Mouse (Mus musculus) G1E-ER4 (cell line): Measurements from ENCODE around the gene Oat. TPM values are rescaled to one million over a fixed set of nuclear protein-coding genes. Genes with fewer than 3 reads are reported as not detected.

ENCODE experiments used
- GATA1 ChIP-seq: IDR thresholded peaks from one replicate; pipeline ENCODE4 v1.8.0; 2012; ENCODE audit warnings: low read length, inconsistent platforms
- polyA plus RNA-seq: library from polyadenylated mRNA; stranded (reverse); fragments of >175 nt; gene quantifications from 2 replicates; pipeline ENCODE4 v1.2.3, GENCODE M21; 2012

Oat gene
- polyA plus RNA-seq, result 1.9 and 3.0 TPM in 2 replicates

GRCm38 (mm10) chr7:132576116-132576650 is at the start of gene Oat:
TSS of gene Oat (minus strand) at chr7:132576398.
- TF ChIP-seq GATA1, result no peak

GRCm38 (mm10) chr7:132624161-132624560 is 48.0 kb upstream of the Oat start:
- no peak for TF ChIP-seq GATA1

GRCm38 (mm10) chr7:132619975-132620918 is 44.0 kb upstream of the Oat start:
- no peak for TF ChIP-seq GATA1

GRCm38 (mm10) chr7:132619549-132619948 is 43.4 kb upstream of the Oat start:
- no peak for TF ChIP-seq GATA1

GRCm38 (mm10) chr7:132617021-132617564 is 40.9 kb upstream of the Oat start:
- TF ChIP-seq GATA1, result no peak

- TF ChIP-seq GATA1, result no peak
These were observed 40.2 kb upstream of the Oat start for GRCm38 (mm10) chr7:132616391-132616790.

GRCm38 (mm10) chr7:132615346-132615745 is 39.1 kb upstream of the Oat start:
- no peak for TF ChIP-seq GATA1

- TF ChIP-seq GATA1, result no peak
These were observed 35.3 kb upstream of the Oat start for GRCm38 (mm10) chr7:132611530-132611929.

- no peak for TF ChIP-seq GATA1
These were observed 34.5 kb upstream of the Oat start, which contains the start of gene Lhpp for GRCm38 (mm10) chr7:132610468-132611318. TSS of gene Lhpp (plus strand) at chr7:132610638.

- TF ChIP-seq GATA1, result no peak
These were observed 32.3 kb upstream of the Oat start for GRCm38 (mm10) chr7:132608316-132609020.

GRCm38 (mm10) chr7:132605689-132606088 is 29.5 kb upstream of the Oat start:
- no peak for TF ChIP-seq GATA1

GRCm38 (mm10) chr7:132604720-132605119 is 28.5 kb upstream of the Oat start:
- no peak for TF ChIP-seq GATA1

- TF ChIP-seq GATA1, result no peak
These were observed 24.7 kb upstream of the Oat start for GRCm38 (mm10) chr7:132600926-132601325.

GRCm38 (mm10) chr7:132600026-132600425 is 23.8 kb upstream of the Oat start:
- TF ChIP-seq GATA1, result no peak
